Mouse (Mus musculus): Measurements from ENCODE around the gene Klhl12. TPM values are rescaled to one million over a fixed set of nuclear protein-coding genes. Genes with fewer than 3 reads are reported as not detected.

Gene Klhl12
- polyA plus RNA-seq, 1 experiment from 2014 or later, result 26.4 TPM

- H3K27ac ChIP-seq (ENCODE audit: low read depth, low read length), result no peak overlapping the region
- no peak overlapping the region for H3K4me2 ChIP-seq (replicated peaks; ENCODE audit: low read depth, low read length)
- ATAC-seq (ENCODE audit: low FRiP score) (no peak), DNase-seq (ENCODE audit: low spot score) (no peak)
- no peaks in the 10 kb centered on the region for H3K36me3 ChIP-seq (ENCODE audit: control insufficient read depth, insufficient read depth, low read length)
- 86% methylated on average over 2 of the region's 2 CpGs for WGBS
- H3K9me3 ChIP-seq (ENCODE audit: control insufficient read depth, low read length), result no peaks in the 10 kb centered on the region
- H3K4me3 ChIP-seq (ENCODE audit: low read depth, low read length), result no peak overlapping the region
- H3K9ac ChIP-seq (ENCODE audit: low read depth, low read length), result no peak overlapping the region
- H3K4me1 ChIP-seq (replicated peaks; ENCODE audit: control insufficient read depth, insufficient read depth, low read length), result peaks cover 5% of the 10 kb centered on the region; the same call in 1 of the 2 replicates
- no peaks in the 10 kb centered on the region for H3K27me3 ChIP-seq (ENCODE audit: control insufficient read depth, insufficient read depth, low read length)
Measured at GRCm38 (mm10) chr1:134418414-134418975, 36.8 kb upstream of the Klhl12 start.

- Histone ChIP-seq H3K4me2 (replicated peaks; ENCODE audit: low read depth, low read length) (no peak overlapping the region), H3K27ac (ENCODE audit: low read depth, low read length) (no peak overlapping the region), H3K36me3 (ENCODE audit: control insufficient read depth, insufficient read depth, low read length) (no peaks in the 10 kb centered on the region), H3K4me3 (ENCODE audit: low read depth, low read length) (no peak overlapping the region), H3K27me3 (ENCODE audit: control insufficient read depth, insufficient read depth, low read length) (no peaks in the 10 kb centered on the region), H3K9ac (ENCODE audit: low read depth, low read length) (no peak overlapping the region), H3K9me3 (ENCODE audit: control insufficient read depth, low read length) (no peaks in the 10 kb centered on the region), H3K4me1 (replicated peaks; ENCODE audit: control insufficient read depth, insufficient read depth, low read length) (peaks cover 5% of the 10 kb centered on the region; the same call in 1 of the 2 replicates)
- WGBS, result 80% methylated on average over 1 of the region's 1 CpGs
- ATAC-seq (ENCODE audit: low FRiP score) (no peak), DNase-seq (ENCODE audit: low spot score) (no peak)
Measured at GRCm38 (mm10) chr1:134419176-134419575, 36.2 kb upstream of the Klhl12 start.

- no peak overlapping the region for H3K9ac ChIP-seq (ENCODE audit: low read depth, low read length)
- H3K4me2 ChIP-seq (replicated peaks; ENCODE audit: low read depth, low read length), result no peak overlapping the region
- H3K4me3 ChIP-seq (ENCODE audit: low read depth, low read length), result no peak overlapping the region
- no peaks in the 10 kb centered on the region for H3K9me3 ChIP-seq (ENCODE audit: control insufficient read depth, low read length)
- 0 out of 2 replicates have a peak, but pooled peaks cover 3% of the 10 kb centered on the region for H3K36me3 ChIP-seq (ENCODE audit: control insufficient read depth, insufficient read depth, low read length)
- DNase-seq (ENCODE audit: low spot score) (no peak), ATAC-seq (ENCODE audit: low FRiP score) (no peak)
- H3K27ac ChIP-seq (ENCODE audit: low read depth, low read length), result no peak overlapping the region
- WGBS, result 78% methylated on average over 5 of the region's 5 CpGs
- H3K4me1 ChIP-seq (replicated peaks; ENCODE audit: control insufficient read depth, insufficient read depth, low read length), result peaks cover 5% of the 10 kb centered on the region; the same call in 1 of the 2 replicates
- no peaks in the 10 kb centered on the region for H3K27me3 ChIP-seq (ENCODE audit: control insufficient read depth, insufficient read depth, low read length)
Measured at GRCm38 (mm10) chr1:134419751-134420458, 35.4 kb upstream of the Klhl12 start.

- DNase-seq (ENCODE audit: low spot score), result no peak
- ATAC-seq (ENCODE audit: low FRiP score), result no peak
- Histone ChIP-seq H3K4me2 (replicated peaks; ENCODE audit: low read depth, low read length) (no peak overlapping the region), H3K4me3 (ENCODE audit: low read depth, low read length) (no peak overlapping the region), H3K36me3 (ENCODE audit: control insufficient read depth, insufficient read depth, low read length) (0 out of 2 replicates have a peak, but pooled peaks cover 9% of the 10 kb centered on the region), H3K27me3 (ENCODE audit: control insufficient read depth, insufficient read depth, low read length) (no peaks in the 10 kb centered on the region), H3K27ac (ENCODE audit: low read depth, low read length) (no peak overlapping the region), H3K4me1 (replicated peaks; ENCODE audit: control insufficient read depth, insufficient read depth, low read length) (no peaks in the 10 kb centered on the region), H3K9ac (ENCODE audit: low read depth, low read length) (no peak overlapping the region), H3K9me3 (ENCODE audit: control insufficient read depth, low read length) (no peaks in the 10 kb centered on the region)
- WGBS, result 79% methylated on average over 10 of the region's 10 CpGs
Measured at GRCm38 (mm10) chr1:134423911-134424310, 31.4 kb upstream of the Klhl12 start.

GRCm38 (mm10) chr1:134426289-134426688 lies 29.0 kb upstream of the Klhl12 start:
- ATAC-seq (ENCODE audit: low FRiP score) (no peak), DNase-seq (ENCODE audit: low spot score) (no peak)
- Histone ChIP-seq H3K4me2 (replicated peaks; ENCODE audit: low read depth, low read length) (no peak overlapping the region), H3K4me1 (replicated peaks; ENCODE audit: control insufficient read depth, insufficient read depth, low read length) (no peaks in the 10 kb centered on the region), H3K9me3 (ENCODE audit: control insufficient read depth, low read length) (no peaks in the 10 kb centered on the region), H3K27ac (ENCODE audit: low read depth, low read length) (no peak overlapping the region), H3K36me3 (ENCODE audit: control insufficient read depth, insufficient read depth, low read length) (0 out of 2 replicates have a peak, but pooled peaks cover 9% of the 10 kb centered on the region), H3K27me3 (ENCODE audit: control insufficient read depth, insufficient read depth, low read length) (no peaks in the 10 kb centered on the region), H3K9ac (ENCODE audit: low read depth, low read length) (no peak overlapping the region), H3K4me3 (ENCODE audit: low read depth, low read length) (no peak overlapping the region)
- 79% methylated on average over 5 of the region's 5 CpGs for whole genome bisulfite sequencing

- Histone ChIP-seq H3K36me3 (ENCODE audit: control insufficient read depth, insufficient read depth, low read length) (0 out of 2 replicates have a peak, but pooled peaks cover 5% of the 10 kb centered on the region), H3K4me3 (ENCODE audit: low read depth, low read length) (no peak overlapping the region)
- WGBS, result 86% methylated on average over 10 of the region's 10 CpGs
Measured at GRCm38 (mm10) chr1:134433002-134433401, 22.3 kb upstream of the Klhl12 start.

GRCm38 (mm10) chr1:134433473-134433872 lies 21.9 kb upstream of the Klhl12 start:
- 93% methylated on average over 4 of the region's 4 CpGs for WGBS
- H3K4me2 ChIP-seq (replicated peaks; ENCODE audit: low read depth, low read length), result no peak overlapping the region
- H3K4me1 ChIP-seq (replicated peaks; ENCODE audit: control insufficient read depth, insufficient read depth, low read length), result no peaks in the 10 kb centered on the region
- no peak for ATAC-seq (ENCODE audit: low FRiP score)
- H3K9me3 ChIP-seq (ENCODE audit: control insufficient read depth, low read length), result no peaks in the 10 kb centered on the region
- no peaks in the 10 kb centered on the region for H3K27me3 ChIP-seq (ENCODE audit: control insufficient read depth, insufficient read depth, low read length)
- no peak for DNase-seq (ENCODE audit: low spot score)
- H3K9ac ChIP-seq (ENCODE audit: low read depth, low read length), result no peak overlapping the region
- 0 out of 2 replicates have a peak, but pooled peaks cover 4% of the 10 kb centered on the region for H3K36me3 ChIP-seq (ENCODE audit: control insufficient read depth, insufficient read depth, low read length)
- no peak overlapping the region for H3K4me3 ChIP-seq (ENCODE audit: low read depth, low read length)
- H3K27ac ChIP-seq (ENCODE audit: low read depth, low read length), result no peak overlapping the region

More at GRCm38 (mm10) chr1:134433002-134433401, 22.3 kb upstream of the Klhl12 start:
- no peaks in the 10 kb centered on the region for H3K27me3 ChIP-seq (ENCODE audit: control insufficient read depth, insufficient read depth, low read length)
- no peak overlapping the region for H3K27ac ChIP-seq (ENCODE audit: low read depth, low read length)
- H3K9me3 ChIP-seq (ENCODE audit: control insufficient read depth, low read length), result no peaks in the 10 kb centered on the region
- DNase-seq (ENCODE audit: low spot score) (no peak), ATAC-seq (ENCODE audit: low FRiP score) (no peak)
- no peaks in the 10 kb centered on the region for H3K4me1 ChIP-seq (replicated peaks; ENCODE audit: control insufficient read depth, insufficient read depth, low read length)
- H3K4me2 ChIP-seq (replicated peaks; ENCODE audit: low read depth, low read length), result no peak overlapping the region
- no peak overlapping the region for H3K9ac ChIP-seq (ENCODE audit: low read depth, low read length)

- H3K36me3 ChIP-seq (ENCODE audit: control insufficient read depth, insufficient read depth, low read length), result no peaks in the 10 kb centered on the region
- H3K9me3 ChIP-seq (ENCODE audit: control insufficient read depth, low read length), result no peaks in the 10 kb centered on the region
- WGBS, result 32% methylated on average over 4 of the region's 4 CpGs
- no peaks in the 10 kb centered on the region for H3K4me1 ChIP-seq (replicated peaks; ENCODE audit: control insufficient read depth, insufficient read depth, low read length)
- peak; percentile 50 for DNase-seq (ENCODE audit: low spot score)
- H3K4me3 ChIP-seq (ENCODE audit: low read depth, low read length), result no peak overlapping the region
- no peak overlapping the region for H3K9ac ChIP-seq (ENCODE audit: low read depth, low read length)
- no peaks in the 10 kb centered on the region for H3K27me3 ChIP-seq (ENCODE audit: control insufficient read depth, insufficient read depth, low read length)
- H3K27ac ChIP-seq (ENCODE audit: low read depth, low read length), result no peak overlapping the region
- no peak for ATAC-seq (ENCODE audit: low FRiP score)
- H3K4me2 ChIP-seq (replicated peaks; ENCODE audit: low read depth, low read length), result no peak overlapping the region
Measured at GRCm38 (mm10) chr1:134435414-134435813, 19.9 kb upstream of the Klhl12 start.

- no peaks in the 10 kb centered on the region for H3K9me3 ChIP-seq (ENCODE audit: control insufficient read depth, low read length)
- no peak for DNase-seq (ENCODE audit: low spot score)
- no peak overlapping the region for H3K4me2 ChIP-seq (replicated peaks; ENCODE audit: low read depth, low read length)
- H3K27me3 ChIP-seq (ENCODE audit: control insufficient read depth, insufficient read depth, low read length), result no peaks in the 10 kb centered on the region
- H3K4me1 ChIP-seq (replicated peaks; ENCODE audit: control insufficient read depth, insufficient read depth, low read length), result no peaks in the 10 kb centered on the region
- H3K9ac ChIP-seq (ENCODE audit: low read depth, low read length), result no peak overlapping the region
- H3K4me3 ChIP-seq (ENCODE audit: low read depth, low read length), result no peak overlapping the region
- no peak overlapping the region for H3K27ac ChIP-seq (ENCODE audit: low read depth, low read length)
- ATAC-seq (ENCODE audit: low FRiP score), result no peak
- H3K36me3 ChIP-seq (ENCODE audit: control insufficient read depth, insufficient read depth, low read length), result no peaks in the 10 kb centered on the region
- WGBS, result 90% methylated on average over 6 of the region's 6 CpGs
Measured at GRCm38 (mm10) chr1:134440437-134440836, 14.9 kb upstream of the Klhl12 start.
